Mouse (Mus musculus): Measurements from ENCODE around the gene Trpd52l3. TPM values are rescaled to one million over a fixed set of nuclear protein-coding genes. Genes with fewer than 3 reads are reported as not detected.

Trpd52l3 gene
- total RNA-seq (2021): not detected

DNA sequence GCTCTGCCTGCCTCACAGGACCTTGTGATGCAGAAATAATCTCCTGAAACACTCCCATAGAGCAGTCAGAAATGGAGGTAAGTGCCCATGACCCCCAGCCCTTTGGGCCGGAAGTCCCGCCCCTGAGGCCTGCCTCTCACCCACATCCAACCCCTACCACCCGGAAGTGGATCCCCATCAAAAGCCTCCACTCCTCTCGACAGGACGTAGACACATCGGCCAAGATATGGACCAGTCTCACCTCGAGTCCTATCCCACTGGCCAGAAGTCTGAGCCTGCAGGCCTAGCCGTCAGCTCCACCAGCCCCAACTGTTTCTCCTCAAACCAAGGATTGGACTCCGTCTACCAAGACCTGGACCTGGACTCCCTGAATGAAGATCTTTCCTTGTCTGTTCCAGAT lies at the start of gene Trpd52l3:
Gene Trpd52l3, plus strand, starts transcription at position 170 of the 400 bp plus-strand sequence.
- intact Hi-C loops (cut with DNase I): no loop called here
- no peak for DNase-seq (ENCODE audit: low spot score in 2 of 2)

- intact Hi-C loops (cut with DNase I): loop anchor here (5.0 kb wide), 1 partner anchor 112 kb away; no protein-coding TSS in a partner anchor
- no peak for DNase-seq (ENCODE audit: low spot score in 2 of 2)
Measured at GRCm38 (mm10) chr19:29953833-29954232, 49.8 kb upstream of the Trpd52l3 start.

GRCm38 (mm10) chr19:29955454-29955853 lies 48.1 kb upstream of the Trpd52l3 start:
- intact Hi-C loops (cut with DNase I): no loop called here
- DNase-seq (ENCODE audit: low spot score in 2 of 2): no peak

DNA sequence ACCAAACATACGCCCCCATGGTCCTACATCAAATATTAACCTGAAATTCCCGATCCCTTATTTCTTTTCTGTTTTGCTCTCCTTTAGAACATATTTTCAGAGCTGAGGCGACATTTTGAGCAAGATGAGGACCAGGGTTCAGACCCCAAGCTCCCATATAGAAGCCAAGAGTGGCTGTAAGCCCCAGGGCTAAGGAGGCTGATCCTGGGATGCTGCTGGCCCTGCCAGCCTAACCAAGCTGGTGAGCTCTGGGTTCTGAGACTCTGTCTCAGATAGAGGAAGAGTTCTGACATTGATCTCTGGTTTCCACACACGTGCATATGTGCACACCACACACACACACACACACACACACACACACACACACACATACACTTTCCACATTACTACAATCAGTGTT lies 42.7 kb upstream of the Trpd52l3 start:
- DNase-seq (ENCODE audit: low spot score in 2 of 2): no peak
- intact Hi-C loops (cut with DNase I): no loop called here

GRCm38 (mm10) chr19:29961842-29962241 lies 41.7 kb upstream of the Trpd52l3 start:
- intact Hi-C loops (cut with DNase I): no loop called here
- no peak for DNase-seq (ENCODE audit: low spot score in 2 of 2)

DNA sequence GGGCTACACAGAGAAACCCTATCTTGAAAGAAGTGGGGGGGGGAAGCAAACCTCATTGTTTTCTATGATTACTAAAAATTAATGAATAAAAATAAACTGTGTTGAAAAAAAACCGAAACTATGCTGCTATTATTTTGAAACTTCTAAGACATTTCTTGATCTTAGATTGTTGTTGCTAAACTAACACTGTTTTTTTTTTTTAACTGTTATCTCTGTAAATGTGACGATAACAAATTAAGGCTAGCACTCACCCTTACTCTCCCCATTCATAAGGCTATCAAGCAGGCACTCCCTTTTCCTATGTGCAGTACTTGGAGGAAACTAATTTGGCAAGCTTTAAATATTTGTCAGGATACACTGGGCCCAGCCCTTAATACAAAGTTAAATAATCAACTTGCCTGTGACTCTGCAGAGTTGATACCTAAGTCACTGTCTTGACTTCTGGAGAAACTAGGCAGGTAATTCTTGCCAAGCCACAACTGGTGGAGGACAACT lies 39.9 kb upstream of the Trpd52l3 start:
- no peak for DNase-seq (ENCODE audit: low spot score in 2 of 2)
- intact Hi-C loops (cut with DNase I): no loop called here

GRCm38 (mm10) chr19:29967960-29968359 lies 35.6 kb upstream of the Trpd52l3 start:
- no peak for DNase-seq (ENCODE audit: low spot score in 2 of 2)
- intact Hi-C loops (cut with DNase I): no loop called here

GRCm38 (mm10) chr19:29973396-29973795 lies 30.2 kb upstream of the Trpd52l3 start:
- intact Hi-C loops (cut with DNase I): loop anchor here (10.0 kb wide), 1 partner anchor 231 kb away; no protein-coding TSS in a partner anchor
- DNase-seq (ENCODE audit: low spot score in 2 of 2): no peak

- peak; percentile 45 to 55 for DNase-seq (ENCODE audit: low spot score in 2 of 2)
Measured at GRCm38 (mm10) chr19:29978847-29979246, 24.7 kb upstream of the Trpd52l3 start.

DNA sequence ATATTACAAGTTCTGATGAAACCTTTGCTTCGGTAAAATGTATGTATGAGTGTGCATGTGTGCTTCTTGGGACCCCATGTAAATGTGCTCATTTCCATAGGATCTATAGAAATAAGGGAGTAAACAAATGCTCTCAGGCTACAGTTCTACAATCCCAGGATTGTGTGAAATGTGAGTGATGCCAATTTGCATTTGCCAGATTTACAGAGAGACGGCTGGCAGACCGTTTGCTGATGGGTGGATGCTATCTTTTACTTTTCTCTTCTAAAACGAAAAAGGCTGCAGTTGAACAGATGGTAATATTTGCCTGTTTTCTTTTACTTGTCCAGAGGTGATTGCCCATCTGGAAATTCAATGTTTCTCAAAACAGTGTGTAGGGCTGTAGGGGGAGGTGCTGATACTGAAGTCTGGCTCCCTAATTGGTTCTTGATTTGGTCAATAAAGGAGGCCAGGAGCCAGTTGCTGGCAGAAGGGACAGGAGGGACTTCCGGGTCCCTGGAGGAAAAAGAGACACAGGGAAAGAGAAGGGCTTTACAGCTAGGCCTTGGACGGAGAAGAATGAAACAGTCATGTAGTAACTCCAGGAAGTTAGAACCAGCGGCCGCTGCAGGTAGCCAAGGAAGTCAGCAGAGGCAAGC lies 24.0 kb upstream of the Trpd52l3 start:
- DNase-seq (ENCODE audit: low spot score in 2 of 2): peak in 1 of 2 experiments; percentile 55
- intact Hi-C loops (cut with DNase I): loop anchor here (1.0 to 10.0 kb wide), 4 partner anchors 145 to 297 kb away; no protein-coding TSS in a partner anchor

More at GRCm38 (mm10) chr19:29978847-29979246, 24.7 kb upstream of the Trpd52l3 start:
- intact Hi-C loops (cut with DNase I): loop anchor here (1.0 to 10.0 kb wide), 3 partner anchors 153 to 297 kb away; no protein-coding TSS in a partner anchor

- intact Hi-C loops (cut with DNase I): loop anchor here (10.0 kb wide), 1 partner anchor 140 kb away; no protein-coding TSS in a partner anchor
- no peak for DNase-seq (ENCODE audit: low spot score in 2 of 2)
Measured at GRCm38 (mm10) chr19:29984208-29985005, 19.2 kb upstream of the Trpd52l3 start.

DNA sequence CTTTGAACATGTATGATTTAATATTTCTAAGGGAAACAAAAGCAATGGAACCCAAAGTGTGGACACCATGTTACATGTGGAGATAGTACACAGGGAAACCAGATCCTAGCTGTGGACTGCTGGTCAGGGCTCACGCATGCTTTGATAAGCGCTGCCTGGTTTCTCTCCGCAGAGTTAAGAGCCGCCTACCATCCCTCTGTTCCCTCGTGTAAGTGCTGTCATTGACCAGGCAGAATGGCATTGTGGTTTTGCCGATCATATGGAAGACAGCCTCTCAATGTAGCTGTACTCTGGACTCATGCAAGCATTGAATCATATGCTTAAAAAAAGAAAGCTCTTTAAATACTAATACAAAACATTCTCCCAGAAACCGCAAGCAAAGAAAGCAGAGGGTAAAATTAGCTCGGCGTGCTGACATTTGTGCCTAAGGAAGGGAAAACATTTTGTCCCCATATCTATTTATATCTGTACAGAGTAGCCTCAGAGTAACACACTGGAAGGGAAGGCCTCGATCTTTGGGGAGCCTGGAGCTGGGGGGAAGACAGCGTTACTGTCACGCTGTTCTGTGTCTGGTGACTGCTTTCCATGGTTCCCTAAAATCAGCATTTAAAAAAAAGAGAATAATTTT lies 17.0 kb upstream of the Trpd52l3 start:
- intact Hi-C loops (cut with DNase I): loop anchor here (10.0 kb wide), 1 partner anchor 138 kb away; no protein-coding TSS in a partner anchor
- DNase-seq (ENCODE audit: low spot score in 2 of 2): peak; percentile 11 to 31

DNA sequence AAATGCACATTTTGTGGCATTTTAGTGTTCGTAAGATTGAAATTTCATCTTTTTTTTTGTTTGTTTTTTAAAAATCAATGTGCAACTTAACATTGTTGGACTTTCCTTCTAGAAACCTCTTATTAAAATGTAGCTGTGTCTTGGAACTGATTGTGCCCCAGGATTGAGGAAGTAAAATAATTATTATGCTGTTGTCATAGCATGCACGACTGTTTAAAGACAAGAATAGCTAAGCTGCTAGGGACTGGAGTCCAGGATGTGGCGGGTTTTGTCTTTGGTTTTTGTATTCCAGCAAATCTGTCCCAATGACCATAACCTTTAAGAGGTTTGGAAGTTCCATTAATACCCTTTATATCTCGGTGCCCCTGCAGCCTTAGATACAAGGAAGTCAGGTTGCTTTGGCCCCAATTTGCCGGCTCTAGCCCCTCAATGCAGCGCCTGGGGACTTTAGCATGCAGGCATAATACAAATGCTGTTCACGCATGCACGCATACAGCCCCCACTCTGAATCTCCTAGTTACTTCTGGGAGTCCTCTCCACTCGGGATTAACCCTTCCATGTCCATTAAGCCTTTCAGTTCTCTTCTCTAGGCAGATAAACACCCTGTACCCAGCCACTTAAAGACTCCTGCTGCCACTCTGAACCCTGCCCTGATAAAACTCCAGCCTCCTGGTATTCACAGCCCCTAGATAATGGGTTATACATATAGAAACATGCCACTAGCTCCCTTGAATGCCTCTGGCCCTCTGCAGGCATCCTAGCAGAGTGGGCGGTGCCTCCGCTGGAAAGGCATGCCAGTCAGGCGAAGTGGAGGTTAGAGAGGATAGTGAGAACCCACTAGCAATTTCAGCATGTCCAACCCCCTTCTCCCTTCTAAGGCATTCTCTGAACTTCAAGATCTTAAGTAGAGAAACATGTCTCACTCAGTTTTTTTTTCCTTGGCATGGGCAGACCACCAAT lies 2.9 kb upstream of the Trpd52l3 start:
- no peak for DNase-seq (ENCODE audit: low spot score in 2 of 2)
- intact Hi-C loops (cut with DNase I): no loop called here

- no peak for DNase-seq (ENCODE audit: low spot score in 2 of 2)
- intact Hi-C loops (cut with DNase I): no loop called here
Measured at GRCm38 (mm10) chr19:30001550-30001949, 2.0 kb upstream of the Trpd52l3 start.

- no peak for DNase-seq (ENCODE audit: low spot score in 2 of 2)
- intact Hi-C loops (cut with DNase I): no loop called here
Measured at GRCm38 (mm10) chr19:30006371-30006770, 2.8 kb downstream of the Trpd52l3 start.

GRCm38 (mm10) chr19:30010520-30011296 lies 7.1 kb downstream of the Trpd52l3 start:
- intact Hi-C loops (cut with DNase I): no loop called here

DNA sequence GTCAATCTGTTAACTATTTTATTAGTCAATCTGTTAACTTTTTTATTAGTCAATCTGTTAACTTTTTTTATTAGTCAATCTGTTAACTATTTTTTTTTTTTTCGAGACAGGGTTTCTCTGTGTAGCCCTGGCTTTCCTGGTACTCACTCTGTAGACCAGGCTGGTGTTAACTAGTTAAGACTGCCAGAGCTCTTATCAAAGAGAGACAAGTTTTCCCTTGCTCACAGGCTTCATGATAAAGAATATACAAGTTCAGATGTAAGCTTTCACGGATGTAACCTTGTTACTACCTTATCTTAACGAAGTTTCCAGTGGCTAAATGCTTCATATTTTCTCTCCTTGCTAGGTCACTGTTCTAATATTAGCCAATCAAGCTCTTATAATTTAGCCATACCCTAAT lies 10.7 kb downstream of the Trpd52l3 start:
- no peak for DNase-seq (ENCODE audit: low spot score in 2 of 2)
- intact Hi-C loops (cut with DNase I): no loop called here

More at GRCm38 (mm10) chr19:30010520-30011296, 7.1 kb downstream of the Trpd52l3 start:
- no peak for DNase-seq (ENCODE audit: low spot score in 2 of 2)

GRCm38 (mm10) chr19:30016156-30016555 lies 12.6 kb downstream of the Trpd52l3 start:
- intact Hi-C loops (cut with DNase I): no loop called here
- DNase-seq (ENCODE audit: low spot score in 2 of 2): no peak

Measured in left cerebral cortex, postnatal 25 days (tissue).